Mouse (Mus musculus): ENCODE measurements around the gene Usp3.

- TF ChIP-seq CTCF (IDR thresholded peaks at IDR 0.05; ENCODE audit: control insufficient read depth, insufficient read depth, low read length) (no peak), POLR2A (IDR thresholded peaks at IDR 0.05; ENCODE audit: borderline replicate concordance, control insufficient read depth, low read depth, low read length) (no peak)
These were observed 8.8 kb downstream of the Usp3 start for GRCm38 (mm10) chr9:66584176-66584575.

All from bone marrow, adult 2 months (tissue).